Mouse (Mus musculus): ENCODE measurements at regions not wholly inside any gene's neighbourhood (a gene's known extent, or its start where the extent isn't known, plus 50 kb on each side); places are given as distances from the start of the nearest gene placed in this dataset.
A peak's percentile ranks its signal among the peaks of the same experiment; 100 is the strongest.

DNA sequence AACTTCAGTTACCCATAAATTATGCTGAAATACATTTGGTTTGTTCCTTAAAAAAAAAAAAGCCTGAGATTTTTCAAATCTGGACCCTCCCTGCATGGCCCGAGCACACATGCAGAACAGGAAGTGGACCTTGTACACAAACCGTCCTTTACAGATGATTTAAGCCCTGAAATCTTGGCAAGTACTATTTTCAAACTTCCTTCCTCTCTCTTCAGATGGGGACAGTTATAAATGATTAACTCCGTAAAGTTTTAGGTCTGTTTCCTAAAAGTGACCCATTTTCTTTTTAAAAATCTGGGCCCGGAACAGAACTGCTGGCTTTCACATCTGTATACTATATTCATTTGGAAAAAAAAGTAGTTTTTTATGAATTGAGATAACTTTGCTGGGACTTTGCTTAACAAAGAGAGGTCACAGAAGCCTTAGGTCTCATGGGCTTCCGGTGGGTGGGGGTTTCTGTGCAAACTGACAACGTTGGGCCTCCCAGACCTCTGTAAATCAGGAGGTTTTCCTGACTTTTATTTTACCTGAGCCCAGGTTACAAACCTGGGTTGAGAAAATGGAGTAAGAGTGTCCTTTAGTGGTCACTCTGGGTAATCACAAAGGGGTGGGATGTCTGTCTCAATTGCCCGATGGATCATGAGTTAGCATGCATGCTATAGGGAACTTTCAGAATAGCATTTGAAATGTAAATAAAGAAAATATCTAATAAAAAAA lies 368.4 kb downstream of the Ankrd50 start:
- ATAC-seq = no peak

DNA sequence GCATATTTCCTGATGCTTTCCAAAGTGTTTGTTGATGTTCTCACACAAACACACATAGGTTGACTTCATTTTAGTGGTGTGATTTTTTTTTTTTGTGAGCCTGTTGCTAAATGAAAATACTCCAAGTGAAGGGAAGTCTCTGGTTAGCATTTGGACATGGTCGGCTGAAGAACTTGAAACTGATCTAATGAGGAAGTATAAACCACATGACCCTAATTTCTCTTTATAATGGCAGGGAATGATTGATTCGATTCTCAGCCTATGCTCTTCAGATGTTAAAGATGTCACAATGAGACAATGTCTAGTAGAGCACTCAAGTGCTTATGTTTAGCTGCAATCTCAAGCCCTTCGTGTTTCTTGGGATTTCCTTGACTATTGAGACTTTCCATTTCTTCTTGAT lies 372.1 kb downstream of the Ankrd50 start:
- ATAC-seq = no peak

DNA sequence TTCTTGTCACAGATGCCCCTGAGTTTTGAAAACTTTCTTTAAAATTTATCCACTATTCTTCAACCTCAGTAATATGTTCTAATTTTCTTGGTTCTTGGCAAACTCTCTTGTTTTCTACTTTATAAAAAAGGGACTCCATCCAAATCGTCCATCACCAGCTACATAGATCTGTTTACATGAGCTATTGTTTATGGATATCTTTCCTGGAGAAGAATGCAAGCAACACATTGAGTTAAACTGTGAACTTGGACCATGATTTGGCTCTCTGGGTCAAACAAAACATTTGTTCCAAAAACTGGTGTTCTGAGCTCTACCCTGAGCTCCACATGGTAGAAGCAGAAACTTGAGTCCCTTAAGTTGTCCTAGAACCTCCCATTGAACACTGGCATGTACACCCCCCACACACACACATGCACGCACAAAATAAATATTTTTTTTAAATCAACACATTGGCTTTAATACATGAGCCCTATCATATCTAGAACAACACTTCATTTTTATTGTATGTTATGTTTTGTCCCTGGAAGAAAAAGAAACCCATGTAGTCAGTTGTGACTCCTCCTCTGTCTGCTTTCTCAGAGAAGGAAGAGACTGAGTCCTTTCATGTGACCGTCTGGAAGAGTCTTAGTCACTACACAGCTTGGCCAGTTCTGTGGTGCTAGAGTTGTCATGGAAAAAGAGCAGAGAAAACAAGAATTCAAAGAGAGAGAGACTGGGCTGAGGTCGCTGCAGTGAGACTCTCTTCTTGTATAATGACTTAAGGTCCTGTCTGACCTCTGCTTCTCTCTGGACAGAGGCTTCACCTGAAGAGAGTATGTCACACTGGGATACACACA lies 379.4 kb downstream of the Ankrd50 start:
- ATAC-seq = no peak

DNA sequence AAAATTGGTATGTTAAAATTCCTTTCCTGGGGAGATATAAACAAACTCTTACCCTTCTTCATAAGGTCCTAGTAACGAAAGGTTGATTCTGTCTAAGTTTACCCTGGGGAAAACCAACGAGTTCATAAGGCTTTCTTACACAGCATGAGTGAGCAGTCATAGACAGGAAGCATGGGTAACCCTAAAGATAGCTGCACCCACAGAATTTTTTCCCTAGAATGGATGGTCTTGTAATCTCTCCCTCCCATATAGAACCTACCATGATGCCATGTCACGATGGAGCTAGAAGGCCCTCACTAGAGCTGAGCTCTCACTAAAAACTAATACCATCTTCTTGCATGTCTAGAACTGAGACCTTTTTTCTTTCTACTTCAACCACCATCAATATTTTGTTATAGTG lies 380.1 kb upstream of the Gm5148 start:
- no peak for ATAC-seq

DNA sequence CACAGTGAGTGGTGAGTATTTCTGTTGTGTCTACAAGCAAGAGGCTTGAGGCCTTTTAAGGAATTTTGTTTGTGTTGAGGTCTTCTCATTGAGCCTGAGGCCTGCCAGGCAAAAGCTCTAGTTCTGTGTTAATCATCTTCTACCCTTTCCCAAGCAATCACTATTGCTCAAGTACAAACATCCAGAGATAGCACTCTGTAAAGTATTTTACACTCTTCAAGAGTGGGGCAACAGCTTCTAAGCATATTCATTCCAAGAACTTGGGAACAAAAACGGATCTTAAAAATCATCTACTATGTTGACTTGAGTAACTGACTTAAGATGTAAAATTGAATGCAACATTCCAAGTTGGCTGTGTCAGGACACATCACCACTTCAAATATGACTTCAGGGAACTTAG lies 378.7 kb upstream of the Gm5148 start:
- ATAC-seq = no peak

DNA sequence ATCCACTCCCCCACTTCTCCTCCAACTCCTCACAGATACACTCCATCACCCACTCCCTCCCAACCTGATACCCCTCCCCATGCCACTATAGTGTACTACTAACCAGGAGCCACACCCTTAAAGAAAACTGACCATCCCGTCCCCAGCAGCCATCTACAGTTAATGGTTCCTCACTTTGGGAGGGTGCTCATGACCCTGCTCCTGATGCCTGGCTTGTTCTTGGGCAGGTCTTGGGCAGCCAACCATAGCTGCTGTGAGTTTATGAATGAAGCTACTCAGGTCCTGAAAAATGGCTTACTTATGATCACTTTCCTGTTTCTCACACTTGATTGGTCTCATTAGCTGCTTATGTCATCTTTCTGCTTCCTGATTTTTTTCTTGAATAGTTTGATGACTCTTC lies 377.9 kb upstream of the Gm5148 start:
- ATAC-seq = no peak

DNA sequence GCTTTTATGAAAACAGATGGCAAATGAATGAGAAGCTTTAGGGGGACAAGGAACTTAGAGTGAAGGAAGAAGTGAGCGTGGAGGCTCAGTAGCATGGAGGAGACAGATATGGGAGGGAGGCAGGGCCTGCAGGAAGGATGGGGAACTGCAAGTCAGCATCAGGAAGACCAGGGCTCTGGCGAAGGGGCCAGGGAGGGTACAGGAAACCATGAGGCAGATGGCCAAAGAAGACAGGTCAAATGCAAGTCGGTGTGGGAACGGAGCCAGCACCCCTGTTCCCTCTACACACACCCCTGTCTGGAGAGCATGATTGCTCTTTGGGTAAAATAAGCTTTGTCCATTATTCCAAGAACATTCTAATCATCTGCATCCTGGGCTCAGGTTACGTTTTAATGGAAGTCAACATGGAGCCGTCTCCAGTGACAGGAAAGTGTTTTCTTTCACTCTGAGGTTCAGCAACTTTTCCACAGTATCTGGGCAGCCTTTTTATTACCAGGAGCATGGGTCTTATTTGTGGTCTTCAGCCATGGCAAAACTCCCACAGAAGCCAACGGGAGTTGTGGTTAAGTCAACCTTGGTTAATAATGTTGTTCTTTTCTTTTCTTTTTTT lies 370.2 kb upstream of the Gm5148 start:
- no peak for ATAC-seq

DNA sequence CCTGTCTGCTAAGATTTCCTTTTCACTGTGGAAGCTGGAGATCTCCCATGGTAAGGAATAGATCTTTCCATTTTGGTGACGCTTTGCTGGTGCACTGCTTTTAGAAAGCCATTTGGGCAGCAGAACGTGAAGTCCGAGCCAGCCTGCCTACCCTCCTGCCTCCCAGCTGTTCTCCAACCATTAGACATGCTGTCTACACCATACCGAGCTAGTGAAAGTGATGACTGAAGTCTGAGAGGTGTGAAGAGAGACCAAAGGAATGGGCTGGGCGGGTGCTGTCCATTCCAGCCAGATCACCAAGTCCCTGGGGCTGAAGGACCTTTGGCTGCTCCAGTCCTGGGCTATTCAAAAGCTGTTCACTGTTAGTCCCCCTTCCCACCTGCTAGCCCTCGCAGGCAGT lies 360.3 kb upstream of the Gm5148 start:
- ATAC-seq = no peak

DNA sequence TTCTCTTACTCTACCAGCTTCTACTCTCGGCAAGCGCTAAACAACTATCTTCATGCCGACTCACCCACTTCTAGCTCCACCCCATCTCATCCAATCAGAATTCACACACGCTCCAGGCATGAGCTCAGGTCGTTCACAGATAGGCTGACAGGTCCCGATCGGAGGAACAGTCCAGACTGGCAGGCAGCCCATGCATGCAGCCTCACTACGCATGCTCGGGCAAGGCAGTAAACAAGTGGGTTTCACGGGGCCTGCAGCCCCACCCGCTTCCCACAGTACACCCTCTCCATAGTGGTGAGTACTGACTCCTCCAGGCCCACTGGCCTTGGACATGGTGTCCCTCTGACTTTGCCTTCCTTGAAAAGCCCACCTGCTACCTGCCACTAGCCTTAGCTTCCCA lies 358.1 kb upstream of the Gm5148 start:
- no peak for ATAC-seq

DNA sequence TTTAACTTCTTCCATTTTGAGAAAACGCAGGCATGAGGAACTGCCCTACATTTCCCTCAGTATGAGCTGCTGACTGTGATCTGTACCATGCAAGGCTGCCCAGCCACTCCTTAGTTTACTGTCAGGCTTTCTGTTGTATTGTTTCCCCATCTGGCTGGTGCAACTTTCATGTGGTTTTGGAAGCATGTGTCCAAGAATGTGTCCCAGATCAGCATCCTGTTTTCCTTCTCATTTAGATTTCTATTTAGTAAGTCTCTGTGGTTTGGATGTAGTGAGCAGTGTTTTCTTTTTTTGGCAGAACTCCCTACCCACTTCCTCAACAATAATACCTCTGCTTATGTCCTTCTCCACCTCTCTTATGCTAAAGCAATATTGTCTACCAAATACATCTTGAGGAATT lies 352.5 kb upstream of the Gm5148 start:
- no peak for ATAC-seq

DNA sequence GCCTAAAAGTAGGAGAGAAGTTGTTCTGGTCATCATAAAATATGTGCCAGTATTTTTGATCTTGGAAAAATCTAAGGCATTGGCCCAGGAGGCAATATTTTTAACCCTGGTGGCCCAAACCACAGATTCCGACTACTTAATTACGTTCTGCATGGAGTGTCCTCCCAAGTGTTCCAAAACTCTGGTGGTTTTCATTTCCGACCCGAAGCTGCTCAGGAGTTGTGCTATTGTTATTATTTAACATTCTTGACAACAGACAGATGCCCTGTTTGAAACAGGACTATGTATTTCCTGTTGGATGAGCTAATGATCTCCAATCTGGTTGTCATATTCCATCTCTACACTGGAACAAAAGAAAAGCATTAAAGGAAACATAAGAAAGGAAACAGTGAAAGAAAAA lies 349.7 kb upstream of the Gm5148 start:
- no peak for ATAC-seq

DNA sequence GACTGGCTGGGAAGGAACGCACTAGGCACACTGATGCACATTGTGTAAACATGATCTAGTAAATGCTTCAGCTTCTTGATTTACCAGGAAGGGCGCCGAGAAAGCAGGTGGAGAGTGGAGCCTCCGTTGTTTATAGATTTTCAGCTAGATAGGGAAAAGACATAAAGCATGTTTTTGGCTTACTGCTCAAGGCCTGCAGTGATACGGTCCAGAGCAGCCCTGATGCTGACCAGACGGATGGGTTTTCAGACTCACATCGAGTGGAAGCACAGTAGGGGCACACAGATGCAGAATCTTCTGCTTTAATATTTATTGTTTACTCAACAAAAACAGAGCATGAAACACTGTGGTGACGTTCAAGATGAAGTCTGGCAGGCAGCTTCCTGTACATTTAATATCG lies 331.3 kb upstream of the Gm5148 start:
- ATAC-seq = no peak

DNA sequence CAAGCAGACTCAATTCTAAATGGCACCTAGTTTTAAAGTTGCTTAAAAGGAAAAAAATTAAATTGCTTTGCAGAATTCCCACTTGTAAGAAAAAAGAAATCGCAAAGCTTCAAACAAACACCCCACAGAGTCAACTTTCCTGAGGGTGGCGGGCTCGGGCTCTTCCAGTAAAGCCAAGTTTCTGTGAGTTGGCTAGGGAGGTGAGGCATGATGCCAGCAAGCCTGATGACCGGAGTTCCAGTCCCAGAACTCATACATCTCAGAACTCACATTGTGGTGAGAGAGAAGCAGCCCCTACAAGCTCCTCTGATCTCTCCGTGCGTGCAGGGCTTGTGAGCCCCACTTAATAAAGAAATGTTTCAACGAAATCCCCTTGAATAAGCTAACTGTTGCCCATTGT lies 328.7 kb upstream of the Gm5148 start:
- ATAC-seq = no peak

DNA sequence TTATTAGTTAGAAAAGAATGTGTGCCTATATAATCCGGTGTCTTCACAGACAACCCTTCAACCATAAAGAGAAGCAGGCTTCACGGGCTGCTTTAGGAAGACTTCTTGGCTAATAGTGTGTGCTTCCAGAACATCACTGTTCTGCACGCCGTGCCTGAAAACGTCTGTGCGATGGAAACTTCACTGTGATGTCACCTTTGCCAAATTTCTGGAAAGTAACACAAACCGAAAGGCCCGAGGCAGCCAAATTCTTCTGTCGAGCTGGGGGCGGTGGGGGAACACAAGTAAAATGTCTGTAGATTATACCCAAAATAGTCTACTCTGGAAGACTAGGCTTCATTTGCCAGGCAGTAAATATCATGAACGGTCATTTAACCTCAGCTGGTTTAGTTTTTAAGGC lies 327.5 kb upstream of the Gm5148 start:
- no peak for ATAC-seq

DNA sequence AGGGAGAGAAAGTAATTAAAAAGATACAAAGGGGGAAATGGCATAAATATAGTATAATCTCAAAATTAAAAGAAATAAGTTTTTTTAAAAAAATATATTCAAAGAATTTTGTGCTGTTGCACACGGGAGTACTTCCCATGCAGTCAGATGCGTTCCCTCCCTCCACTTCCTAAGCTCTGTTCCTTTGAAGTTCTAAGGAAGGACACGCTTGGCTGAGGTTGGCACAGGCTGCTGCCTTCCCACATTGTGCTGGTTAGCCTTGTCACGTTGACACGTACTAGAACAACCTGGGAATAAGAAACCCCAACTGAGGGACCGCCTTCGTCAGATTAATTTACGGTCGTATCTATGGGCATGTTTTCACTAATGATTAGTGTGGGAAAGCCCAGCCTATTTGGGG lies 326.6 kb upstream of the Gm5148 start:
- ATAC-seq = no peak

DNA sequence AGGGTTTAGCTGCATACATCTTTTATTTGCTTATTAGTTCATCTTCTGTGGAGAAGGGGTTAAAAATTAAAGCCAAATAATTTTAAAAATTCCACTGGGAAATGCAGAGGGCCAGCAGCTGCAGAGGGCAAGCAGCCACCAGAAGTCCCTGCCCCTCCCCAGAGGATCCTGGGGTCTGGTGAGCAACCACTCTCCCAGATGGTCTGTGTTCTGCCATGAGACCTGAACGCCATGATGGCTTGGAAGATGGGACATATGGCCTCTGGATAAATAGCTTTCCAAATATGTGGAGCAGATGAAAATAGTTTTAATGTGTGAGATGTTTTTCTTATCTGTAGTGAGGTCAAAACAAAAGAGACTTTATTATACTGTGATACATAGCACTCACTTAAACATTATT lies 326.1 kb upstream of the Gm5148 start:
- no peak for ATAC-seq

DNA sequence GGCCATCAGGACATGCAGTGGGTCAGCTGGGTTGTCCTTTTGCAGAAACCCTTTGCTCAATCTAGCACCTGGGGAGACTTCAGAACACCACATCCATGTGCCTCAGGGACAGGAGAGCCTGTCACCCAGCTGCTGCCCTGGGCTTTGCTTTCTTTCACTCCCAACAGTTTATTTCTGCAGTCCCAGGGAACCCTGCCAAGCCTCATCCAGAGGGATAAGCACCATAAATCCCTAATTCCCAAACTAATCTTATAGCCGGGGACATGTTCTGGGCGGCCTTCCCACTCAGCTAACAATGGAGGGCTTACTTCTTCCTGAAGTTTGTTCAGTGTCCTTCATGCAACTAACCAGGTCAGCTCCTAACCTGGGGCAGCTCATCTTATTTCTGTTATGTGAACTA lies 325.0 kb upstream of the Gm5148 start:
- no peak for ATAC-seq

DNA sequence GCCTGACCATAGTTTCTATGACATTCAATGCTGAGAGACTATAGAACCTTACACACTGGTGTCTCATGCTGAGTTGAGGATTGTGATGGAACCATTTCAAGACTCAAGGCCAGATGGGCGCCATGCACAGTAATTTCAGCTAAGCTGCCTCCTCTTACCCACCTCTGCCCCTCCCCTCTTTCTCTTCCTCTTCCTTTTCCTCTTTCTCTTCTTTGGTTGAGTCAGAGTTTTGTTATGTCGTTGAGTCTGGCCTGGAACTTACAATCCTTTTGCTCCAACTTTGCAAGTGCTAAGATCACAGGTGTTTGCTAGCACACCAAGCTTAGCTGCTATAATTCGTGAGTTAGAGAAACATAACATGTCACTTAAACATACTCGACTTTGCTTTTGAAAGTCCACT lies 323.2 kb upstream of the Gm5148 start:
- ATAC-seq = no peak

DNA sequence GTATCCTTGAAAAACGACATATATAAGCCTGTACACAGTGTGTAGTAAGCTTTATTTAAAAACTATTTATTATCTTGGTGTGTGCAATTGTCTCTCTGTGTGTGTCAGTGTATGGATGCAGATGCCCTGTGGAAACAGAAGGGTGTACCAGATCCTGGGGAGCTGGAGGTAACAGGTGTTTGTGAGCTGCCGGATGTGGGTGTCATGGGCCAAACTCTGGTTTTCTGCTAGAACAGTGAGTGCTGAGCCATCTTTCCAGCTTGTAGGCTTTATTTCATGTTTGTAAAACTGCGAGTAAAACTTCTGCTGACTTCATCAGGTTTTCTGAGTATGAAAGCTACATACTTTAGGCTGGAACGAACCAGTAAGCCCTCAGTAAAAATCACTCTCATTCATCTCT lies 322.3 kb upstream of the Gm5148 start:
- ATAC-seq = peak; percentile 28

DNA sequence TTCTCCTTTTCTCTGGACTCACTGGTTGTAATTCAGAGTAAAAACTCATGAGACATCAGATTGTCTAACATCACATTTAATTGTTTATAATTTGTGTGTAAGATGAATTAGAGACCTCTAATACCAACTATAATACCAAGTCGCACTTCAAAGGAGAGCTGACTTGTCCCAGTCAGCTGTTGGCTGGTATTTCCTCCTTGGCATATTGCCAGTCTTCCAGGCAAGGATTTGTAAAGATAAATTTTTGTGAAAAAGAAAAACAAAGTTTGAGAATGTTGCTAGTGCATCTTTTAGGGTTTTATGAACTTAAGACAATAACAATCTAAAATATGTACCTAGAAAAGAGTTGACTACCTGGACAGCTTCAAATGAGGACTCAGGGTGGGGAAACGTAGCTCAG lies 321.7 kb upstream of the Gm5148 start:
- no peak for ATAC-seq

DNA sequence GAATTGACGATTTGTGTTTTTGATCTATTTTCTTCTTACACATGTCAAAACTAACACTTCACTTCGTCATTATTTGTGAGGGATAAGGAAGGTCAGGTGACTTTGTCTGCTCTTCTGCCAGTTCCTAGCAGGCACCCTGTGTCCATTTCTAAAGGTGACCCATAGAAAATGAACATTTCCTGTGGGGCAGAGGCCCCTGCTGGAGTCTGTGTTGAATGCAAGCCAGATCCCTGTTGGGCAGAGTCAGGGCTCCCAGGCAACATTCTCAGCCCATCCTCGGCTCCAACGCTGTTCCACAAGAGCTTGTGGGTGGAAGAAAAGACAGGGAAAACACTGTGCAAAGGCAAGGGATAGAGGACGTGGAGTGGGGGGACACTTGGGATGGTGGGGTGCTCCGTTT lies 321.2 kb upstream of the Gm5148 start:
- ATAC-seq = no peak

DNA sequence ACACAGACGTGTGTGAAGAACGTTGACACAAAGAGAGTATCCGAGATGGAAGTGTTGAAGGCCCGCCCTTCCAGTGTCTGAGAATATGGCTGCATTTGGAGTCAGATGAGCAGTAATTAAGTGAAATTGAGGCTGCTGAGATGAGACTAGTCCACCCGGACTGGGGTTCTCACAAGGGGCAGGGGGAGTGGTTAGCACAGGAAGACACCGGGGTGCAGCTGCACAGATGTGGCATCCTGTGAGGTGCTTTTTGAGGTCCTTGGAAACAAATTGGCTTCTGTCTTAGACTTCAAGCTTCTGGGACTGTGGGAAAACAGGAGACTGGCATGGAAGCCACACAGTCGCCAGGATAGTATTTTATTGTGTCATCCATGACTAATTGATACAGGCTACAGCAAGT lies 320.0 kb upstream of the Gm5148 start:
- peak; percentile 71 for ATAC-seq

DNA sequence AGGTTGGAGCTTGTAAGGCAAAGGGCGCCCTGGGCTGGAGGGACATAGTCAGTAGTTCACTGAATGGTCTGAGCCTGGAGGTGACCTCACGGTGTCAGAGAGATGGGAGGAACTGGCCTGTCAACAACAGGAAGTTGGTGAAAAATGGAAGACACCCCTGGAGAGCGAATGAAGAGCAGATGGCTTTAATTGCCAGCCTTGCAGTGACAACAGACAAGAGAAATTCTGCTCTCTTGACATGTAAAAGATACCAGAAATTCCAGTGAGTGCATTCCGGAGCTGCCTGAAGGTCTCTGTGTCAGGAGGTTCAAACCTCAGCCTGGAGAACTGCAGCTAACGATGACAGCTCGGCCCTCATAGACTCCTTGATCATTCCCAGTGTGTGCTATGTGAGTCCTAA lies 318.3 kb upstream of the Gm5148 start:
- ATAC-seq = no peak

DNA sequence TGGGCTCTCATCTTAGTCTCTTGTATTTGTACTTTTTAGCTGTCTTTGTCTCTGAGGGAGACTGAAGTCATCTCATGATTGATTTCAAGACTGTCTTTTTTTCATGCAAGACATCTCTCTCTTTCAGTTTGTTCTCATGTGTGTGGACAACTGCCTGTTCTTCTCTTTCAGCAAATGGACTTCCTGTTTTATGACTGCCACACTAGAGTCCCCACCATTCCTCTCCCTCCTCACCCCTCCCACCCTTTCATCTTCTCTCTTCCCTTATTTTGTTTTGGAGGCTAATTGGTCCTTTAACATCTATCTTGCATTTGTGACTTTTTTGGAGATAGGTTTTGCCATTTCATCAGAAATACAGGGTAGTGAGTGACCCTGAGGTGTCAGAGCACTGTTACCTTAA lies 311.8 kb upstream of the Gm5148 start:
- ATAC-seq = no peak
